Mouse (Mus musculus): ENCODE results near the gene Kcnk7. TPM values are rescaled to one million over a fixed set of nuclear protein-coding genes. Genes with fewer than 3 reads are reported as not detected.
A peak's percentile ranks its signal among the peaks of the same experiment; 100 is the strongest.

Gene Kcnk7
- polyA plus RNA-seq, 1 experiment from 2014 or later: not detected

DNA sequence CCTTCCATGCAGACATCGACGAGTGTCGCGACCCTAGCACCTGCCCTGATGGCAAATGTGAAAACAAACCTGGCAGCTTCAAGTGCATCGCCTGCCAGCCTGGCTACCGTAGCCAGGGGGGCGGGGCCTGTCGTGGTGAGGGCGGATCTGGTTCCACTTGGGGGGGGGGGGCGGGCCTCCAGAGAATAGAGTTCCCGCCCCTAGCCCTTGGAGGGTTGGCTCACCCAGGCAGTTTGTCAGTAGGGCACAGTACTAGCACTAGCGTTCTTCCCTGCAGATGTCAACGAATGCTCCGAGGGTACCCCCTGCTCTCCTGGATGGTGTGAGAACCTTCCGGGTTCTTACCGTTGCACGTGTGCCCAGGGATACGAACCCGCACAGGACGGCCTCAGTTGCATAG is 47.6 kb downstream of the Kcnk7 start:
- no peaks in the 10 kb centered on the region; the same call in 1 of the 2 replicates for H3K4me1 ChIP-seq (ENCODE audit: control insufficient read depth, insufficient read depth, low read length)
- H3K4me2 ChIP-seq (ENCODE audit: low read depth, low read length): no peak overlapping the region
- H3K27me3 ChIP-seq (ENCODE audit: control insufficient read depth, insufficient read depth, low read length): peaks cover 28% of the 10 kb centered on the region
- no peak overlapping the region for H3K4me3 ChIP-seq (ENCODE audit: low read depth, low read length)
- no peak overlapping the region for H3K27ac ChIP-seq (ENCODE audit: low read depth, low read length)
- 7% methylated on average over 18 of the region's 20 CpGs for whole genome bisulfite sequencing
- no peak overlapping the region for H3K9ac ChIP-seq (replicated peaks; ENCODE audit: low read depth, low read length)
- H3K9me3 ChIP-seq (ENCODE audit: control insufficient read depth, low read length): no peaks in the 10 kb centered on the region
- no peak for ATAC-seq (ENCODE audit: low read depth)
- H3K36me3 ChIP-seq (ENCODE audit: control insufficient read depth, insufficient read depth, low read length): no peaks in the 10 kb centered on the region

DNA sequence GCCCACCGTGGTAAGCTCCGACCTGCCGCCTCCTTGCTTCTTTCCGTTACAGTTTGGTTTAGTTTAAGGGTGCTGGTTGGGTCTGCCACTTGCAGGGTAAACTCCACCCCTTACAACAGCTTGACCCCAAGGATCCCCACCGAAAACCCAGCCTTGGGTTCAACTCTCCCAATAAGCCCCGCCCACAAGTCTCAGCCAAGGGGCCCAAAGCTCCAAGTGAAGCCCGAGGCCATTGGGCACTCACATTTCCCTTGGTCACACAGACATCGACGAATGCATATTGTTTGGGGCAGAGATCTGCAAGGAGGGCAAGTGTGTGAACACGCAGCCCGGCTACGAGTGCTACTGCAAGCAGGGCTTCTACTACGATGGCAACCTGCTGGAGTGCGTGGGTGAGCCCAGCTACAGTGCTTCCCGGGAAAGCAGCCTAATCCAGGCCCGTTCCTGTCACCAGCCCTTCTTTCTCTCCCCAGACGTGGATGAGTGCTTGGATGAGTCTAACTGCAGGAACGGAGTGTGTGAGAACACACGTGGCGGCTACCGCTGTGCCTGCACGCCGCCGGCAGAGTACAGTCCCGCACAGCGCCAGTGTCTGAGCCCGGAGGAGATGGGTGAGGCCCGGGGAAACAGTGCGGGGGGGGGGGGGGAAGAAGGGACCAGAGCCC is 52.3 kb downstream of the Kcnk7 start:
- peaks cover 25% of the 10 kb centered on the region for H3K27me3 ChIP-seq (ENCODE audit: control insufficient read depth, insufficient read depth, low read length)
- 10% methylated on average over 27 of the region's 29 CpGs for WGBS
- peaks cover 40% of the 10 kb centered on the region for H3K36me3 ChIP-seq (ENCODE audit: control insufficient read depth, insufficient read depth, low read length)
- no peaks in the 10 kb centered on the region for H3K9me3 ChIP-seq (ENCODE audit: control insufficient read depth, low read length)
- H3K4me2 ChIP-seq (ENCODE audit: low read depth, low read length): no peak overlapping the region; the same call in 1 of the 2 replicates
- H3K9ac ChIP-seq (replicated peaks; ENCODE audit: low read depth, low read length): no peak overlapping the region
- peaks cover 3% of the 10 kb centered on the region for H3K4me1 ChIP-seq (ENCODE audit: control insufficient read depth, insufficient read depth, low read length)
- H3K27ac ChIP-seq (ENCODE audit: low read depth, low read length): no peak overlapping the region
- no peak overlapping the region for H3K4me3 ChIP-seq (ENCODE audit: low read depth, low read length)
- ATAC-seq (ENCODE audit: low read depth): peak; percentile 65; the same call in 1 of the 2 replicates

Small RNA genes lying within 50 kb of the gene (microRNA-seq; reads per million reads assigned to microRNA genes)
- gene Mir6987: 1.1 reads per million

Other genes starting within 250 kb of the Kcnk7 start
- 8.0 and 11.0 TPM in 2 replicates for gene Ccdc85b, start 246.5 kb upstream of the Kcnk7 start, polyA plus RNA-seq (2014; fragmentation: Nextera tagmentation; extraction: Ambion mirVana)
- gene Fibp, start 243.8 kb upstream of the Kcnk7 start, polyA plus RNA-seq (2014; fragmentation: Nextera tagmentation; extraction: Ambion mirVana): 169 and 179 TPM in 2 replicates
- gene Ctsw, start 235.9 kb upstream of the Kcnk7 start, polyA plus RNA-seq (2014; fragmentation: Nextera tagmentation; extraction: Ambion mirVana): 4.2 and 4.4 TPM in 2 replicates
- gene Efemp2, start 230.4 kb upstream of the Kcnk7 start, polyA plus RNA-seq (2014; fragmentation: Nextera tagmentation; extraction: Ambion mirVana): 30.4 and 45.1 TPM in 2 replicates
- gene Mus81, start 216.0 kb upstream of the Kcnk7 start, polyA plus RNA-seq (2014; fragmentation: Nextera tagmentation; extraction: Ambion mirVana): 43.6 and 45.3 TPM in 2 replicates
- 3,473 and 3,739 TPM in 2 replicates for gene Cfl1, start 213.9 kb upstream of the Kcnk7 start, polyA plus RNA-seq (2014; fragmentation: Nextera tagmentation; extraction: Ambion mirVana)
- 0.71 and 0.75 TPM in 2 replicates for gene 1700020D05Rik, start 200.6 kb upstream of the Kcnk7 start, polyA plus RNA-seq (2014; fragmentation: Nextera tagmentation; extraction: Ambion mirVana)
- 95.2 and 107 TPM in 2 replicates for gene Snx32, start 193.8 kb upstream of the Kcnk7 start, polyA plus RNA-seq (2014; fragmentation: Nextera tagmentation; extraction: Ambion mirVana)
- 0.14 TPM in 1 of 2 replicates, not detected in the other for gene Ovol1, start 143.7 kb upstream of the Kcnk7 start, polyA plus RNA-seq (2014; fragmentation: Nextera tagmentation; extraction: Ambion mirVana)
- 2.6 and 3.7 TPM in 2 replicates for gene Ap5b1, start 136.3 kb upstream of the Kcnk7 start, polyA plus RNA-seq (2014; fragmentation: Nextera tagmentation; extraction: Ambion mirVana)
- gene Rnaseh2c, start 102.5 kb upstream of the Kcnk7 start, polyA plus RNA-seq (2014; fragmentation: Nextera tagmentation; extraction: Ambion mirVana): 49.8 and 51.7 TPM in 2 replicates
- 45.6 and 47.3 TPM in 2 replicates for gene Kat5, start 94.1 kb upstream of the Kcnk7 start, polyA plus RNA-seq (2014; fragmentation: Nextera tagmentation; extraction: Ambion mirVana)
- 26.9 and 31.0 TPM in 2 replicates for gene Rela, start 66.9 kb upstream of the Kcnk7 start, polyA plus RNA-seq (2014; fragmentation: Nextera tagmentation; extraction: Ambion mirVana)
- gene Sipa1, start 40.7 kb upstream of the Kcnk7 start, polyA plus RNA-seq (2014; fragmentation: Nextera tagmentation; extraction: Ambion mirVana): 7.7 and 12.6 TPM in 2 replicates
- gene Map3k11, start 15.6 kb upstream of the Kcnk7 start, polyA plus RNA-seq (2014; fragmentation: Nextera tagmentation; extraction: Ambion mirVana): 6.8 and 11.1 TPM in 2 replicates
- 34.4 and 34.5 TPM in 2 replicates for gene Pcnx3, start 15.5 kb upstream of the Kcnk7 start, polyA plus RNA-seq (2014; fragmentation: Nextera tagmentation; extraction: Ambion mirVana)
- 7.8 and 8.9 TPM in 2 replicates for gene Ehbp1l1, start 21.9 kb downstream of the Kcnk7 start, polyA plus RNA-seq (2014; fragmentation: Nextera tagmentation; extraction: Ambion mirVana)
- gene Fam89b, start 25.3 kb downstream of the Kcnk7 start, polyA plus RNA-seq (2014; fragmentation: Nextera tagmentation; extraction: Ambion mirVana): 145 and 152 TPM in 2 replicates
- gene Ltbp3, start 36.5 kb downstream of the Kcnk7 start, polyA plus RNA-seq (2014; fragmentation: Nextera tagmentation; extraction: Ambion mirVana): 14.0 and 25.7 TPM in 2 replicates
- gene Scyl1, start 67.1 kb downstream of the Kcnk7 start, polyA plus RNA-seq (2014; fragmentation: Nextera tagmentation; extraction: Ambion mirVana): 78.5 and 78.6 TPM in 2 replicates
- gene Frmd8, start 170.9 kb downstream of the Kcnk7 start, polyA plus RNA-seq (2014; fragmentation: Nextera tagmentation; extraction: Ambion mirVana): 9.4 and 12.7 TPM in 2 replicates
- 0.59 and 1.3 TPM in 2 replicates for gene Slc25a45, start 173.4 kb downstream of the Kcnk7 start, polyA plus RNA-seq (2014; fragmentation: Nextera tagmentation; extraction: Ambion mirVana)
- 11.4 and 12.8 TPM in 2 replicates for gene Tigd3, start 189.8 kb downstream of the Kcnk7 start, polyA plus RNA-seq (2014; fragmentation: Nextera tagmentation; extraction: Ambion mirVana)
- 85.3 and 102 TPM in 2 replicates for gene Dpf2, start 208.6 kb downstream of the Kcnk7 start, polyA plus RNA-seq (2014; fragmentation: Nextera tagmentation; extraction: Ambion mirVana)
- gene Cdc42ep2, start 220.4 kb downstream of the Kcnk7 start, polyA plus RNA-seq (2014; fragmentation: Nextera tagmentation; extraction: Ambion mirVana): 16.7 and 17.4 TPM in 2 replicates

Data from neural tube, embryonic 14.5 days (tissue).